Mouse (Mus musculus) large intestine, adult 2 months (tissue): ENCODE measurements at regions not wholly inside any gene's neighbourhood (a gene's known extent, or its start where the extent isn't known, plus 50 kb on each side); places are given as distances from the start of the nearest gene placed in this dataset.

Experiments
- DNase-seq: peaks from one replicate; pipeline ENCODE4 v3.0.0-alpha.2; 2012; ENCODE audit warnings: low read depth, low spot score
- WGBS: fragments of 180-500 bp; shearing (Covaris S2); methylation state at CpG from one replicate; pipeline ENCODE4 v1.1.7; 2018; 5-methylcytosine and 5-hydroxymethylcytosine counted together

DNA sequence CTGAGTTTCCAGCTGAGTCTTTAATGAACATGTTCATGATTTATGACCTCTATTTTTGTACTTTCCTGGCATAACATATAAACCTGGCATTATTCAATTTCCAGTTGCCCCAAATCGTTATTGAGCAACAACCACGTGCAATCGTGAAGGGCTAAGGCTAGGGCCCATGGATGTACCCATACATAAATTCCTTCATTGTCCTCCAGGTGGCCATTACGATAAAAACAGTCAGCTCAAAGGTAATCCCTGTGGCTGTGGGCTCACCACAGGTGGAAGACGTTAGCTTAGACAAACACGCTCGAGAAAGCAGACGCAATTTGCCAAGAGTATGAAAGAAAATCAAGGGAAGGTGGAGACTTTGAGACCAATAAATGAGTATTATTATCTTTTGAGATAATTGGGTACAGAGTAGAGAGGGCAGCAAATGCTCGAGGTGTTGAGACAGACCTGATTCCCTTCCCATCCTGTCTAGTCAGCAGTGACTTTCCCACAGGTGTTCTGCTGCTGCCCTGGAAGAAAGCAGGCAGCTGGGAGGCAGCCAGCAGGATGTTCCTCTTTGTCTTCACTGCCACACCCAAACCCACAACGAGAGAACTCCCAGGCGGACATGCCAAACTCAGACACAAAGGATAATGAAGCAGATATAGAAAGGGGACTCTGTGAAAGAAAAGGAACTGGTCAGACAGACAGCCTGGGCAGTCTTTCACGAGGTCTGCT, 2205.4 kb upstream of the Gm7489 start:
- 46% methylated on average over 12 of the region's 12 CpGs for WGBS
- no peak for DNase-seq

DNA sequence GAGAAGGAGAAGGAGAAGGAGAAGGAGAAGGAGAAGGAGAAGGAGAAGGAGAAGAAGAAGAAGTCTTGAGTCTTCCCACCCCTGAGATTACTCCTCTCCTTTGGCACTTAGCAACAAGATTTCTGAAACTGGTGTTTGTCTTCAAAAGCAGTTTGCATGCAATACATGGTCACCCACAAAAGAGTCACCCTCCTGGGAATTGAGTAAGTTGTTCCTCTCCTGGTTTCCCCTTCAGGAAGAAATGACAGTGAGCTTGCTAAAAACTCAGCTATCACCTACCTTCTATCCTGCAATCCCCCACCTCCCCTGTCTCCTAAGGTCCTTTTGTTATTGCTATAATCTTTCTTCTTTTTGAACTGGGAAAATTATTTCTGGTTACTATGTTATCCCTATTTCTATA, 2204.2 kb upstream of the Gm7489 start:
- no peak for DNase-seq

DNA sequence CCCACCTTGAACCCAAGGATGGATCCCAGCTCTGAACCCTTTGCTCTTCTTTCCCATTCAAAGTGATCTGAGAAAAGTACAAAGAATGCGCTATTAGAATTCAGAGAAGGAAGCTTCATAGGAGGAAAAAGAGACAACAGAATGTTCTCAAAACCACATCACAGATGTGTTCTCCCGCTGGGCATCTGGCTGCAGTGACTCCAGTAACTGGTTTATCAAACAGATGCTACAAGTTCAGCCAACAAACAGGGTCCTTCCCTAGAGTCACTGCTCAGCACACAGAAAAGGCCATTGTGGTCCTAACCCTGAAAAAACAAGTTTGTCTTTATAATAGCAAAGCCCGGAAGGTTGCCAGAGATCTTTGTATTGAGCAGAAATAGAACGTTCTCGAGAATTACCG, 2203.5 kb upstream of the Gm7489 start:
- 86% methylated on average over 6 of the region's 6 CpGs for WGBS

DNA sequence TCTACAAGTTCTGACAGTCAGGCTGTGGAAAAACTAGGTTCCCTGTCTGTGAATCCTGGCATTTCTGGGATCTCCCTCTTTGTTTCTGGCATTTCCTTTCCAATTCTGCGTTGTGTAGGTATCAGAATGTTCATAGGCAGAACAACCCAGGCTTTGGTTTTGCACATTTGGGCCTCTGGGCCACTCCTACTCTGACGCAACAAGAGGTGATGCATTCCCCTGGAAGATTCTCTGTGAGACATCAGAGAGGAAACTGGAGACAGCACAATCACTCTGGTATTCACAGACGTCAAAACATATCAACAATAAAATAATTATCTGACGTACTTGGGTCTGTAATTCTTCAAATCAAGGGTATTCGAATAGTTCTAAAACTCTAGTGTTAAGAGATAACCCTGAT, 2202.4 kb upstream of the Gm7489 start:
- no peak for DNase-seq
- WGBS = 59% methylated on average over 5 of the region's 5 CpGs

More for the DNA sequence above, 2203.5 kb upstream of the Gm7489 start:
- DNase-seq = no peak

DNA sequence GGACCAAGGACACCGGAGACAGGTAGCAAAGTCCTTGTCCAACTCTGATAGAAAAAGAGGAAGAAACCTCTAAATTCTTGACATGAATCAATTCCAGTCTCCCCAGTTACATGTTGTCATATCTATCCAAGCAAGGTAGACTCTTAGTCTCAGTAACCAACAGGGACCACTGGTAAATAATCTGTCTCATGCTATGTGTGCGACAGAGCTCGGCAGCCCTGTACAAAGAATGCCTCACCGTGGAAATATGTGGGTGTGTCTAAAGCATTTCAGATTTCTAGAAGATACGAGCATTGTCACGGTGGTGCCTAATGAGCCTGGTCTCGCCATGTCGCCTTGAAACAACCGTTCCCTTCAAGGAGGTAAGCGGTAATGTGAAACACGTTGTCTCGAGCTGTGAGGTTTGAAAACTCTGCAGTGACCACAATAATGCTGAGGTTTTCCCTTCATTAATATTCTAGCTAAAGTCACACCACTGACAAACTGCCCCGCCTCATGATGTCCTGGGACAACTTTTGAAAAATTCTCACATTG, 2197.6 kb upstream of the Gm7489 start:
- no peak for DNase-seq
- WGBS = 78% methylated on average over 13 of the region's 13 CpGs

DNA sequence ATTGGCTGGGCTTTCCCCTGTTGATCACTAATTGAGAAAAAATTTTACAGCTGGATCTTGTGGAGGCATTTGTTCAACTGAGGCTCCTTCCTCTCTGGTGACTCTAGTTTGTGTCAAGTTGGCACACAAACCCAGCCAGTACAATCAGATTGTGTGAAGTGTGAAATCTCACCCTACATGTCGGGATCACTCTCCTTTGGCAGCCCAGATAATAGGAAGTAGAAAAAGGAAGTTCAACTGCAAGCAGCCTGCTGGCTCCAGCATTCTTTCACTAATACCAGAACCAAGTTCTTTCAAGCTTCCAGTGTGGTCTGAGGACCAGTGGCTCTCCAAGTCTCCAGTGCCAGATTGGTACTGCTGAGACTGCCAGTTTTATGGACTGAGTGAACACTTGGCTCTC, 2195.2 kb upstream of the Gm7489 start:
- WGBS = 67% methylated on average over 1 of the region's 1 CpGs

DNA sequence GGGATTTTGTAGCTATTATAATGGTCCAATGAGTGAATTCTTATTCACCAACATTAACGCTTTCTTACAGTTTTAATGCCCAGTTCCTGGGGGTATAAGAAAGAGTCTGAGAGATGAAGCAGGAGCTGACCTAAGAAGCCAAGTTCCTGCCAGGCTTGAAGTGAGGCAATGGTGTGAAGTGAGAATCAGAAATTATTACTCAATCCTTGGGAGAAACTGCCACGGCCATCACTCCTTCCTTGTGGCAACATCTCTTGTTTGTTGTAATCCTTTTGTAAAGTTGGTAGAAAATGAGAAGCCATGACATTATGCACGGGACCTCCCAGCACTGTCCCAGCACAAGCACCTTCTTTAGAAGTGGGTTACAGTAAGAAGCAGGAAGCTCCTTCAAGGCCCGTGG, 2192.0 kb upstream of the Gm7489 start:
- WGBS = 80% methylated on average over 4 of the region's 4 CpGs
- no peak for DNase-seq

More for the DNA sequence above, 2195.2 kb upstream of the Gm7489 start:
- DNase-seq = no peak

DNA sequence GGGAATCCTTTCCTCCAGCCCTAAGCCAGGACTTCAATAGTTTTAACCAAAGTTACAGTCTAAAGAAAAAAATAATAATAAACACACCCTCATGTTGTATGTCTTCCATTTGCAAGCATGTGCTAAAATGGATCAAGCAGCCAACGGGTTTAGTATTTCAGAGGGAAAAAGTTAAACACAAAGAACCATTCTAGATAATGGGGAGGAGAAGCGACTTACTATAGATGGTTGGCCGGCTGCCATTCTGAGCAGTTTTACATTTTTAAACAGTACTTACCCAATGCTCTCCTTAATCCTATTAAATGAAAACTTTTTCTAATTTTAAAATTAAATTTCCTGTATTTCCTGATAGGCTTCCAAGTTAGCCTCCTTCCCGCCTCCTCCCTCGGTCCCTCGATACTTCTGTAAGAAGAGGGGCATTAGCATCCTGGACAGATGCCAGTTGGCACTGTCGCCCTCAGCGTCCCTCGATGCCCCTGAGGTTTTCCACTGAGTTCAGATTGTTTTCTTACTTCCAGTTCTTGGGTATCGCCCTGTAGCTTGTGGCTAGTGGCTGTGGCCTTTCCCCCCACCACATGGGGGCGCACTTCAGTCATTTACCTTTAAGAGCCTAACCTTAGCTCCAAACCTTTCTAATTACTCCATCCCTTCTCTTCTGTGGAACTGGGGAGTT, 2188.2 kb upstream of the Gm7489 start:
- DNase-seq = peak; percentile 18
- 50% methylated on average over 11 of the region's 11 CpGs for WGBS

DNA sequence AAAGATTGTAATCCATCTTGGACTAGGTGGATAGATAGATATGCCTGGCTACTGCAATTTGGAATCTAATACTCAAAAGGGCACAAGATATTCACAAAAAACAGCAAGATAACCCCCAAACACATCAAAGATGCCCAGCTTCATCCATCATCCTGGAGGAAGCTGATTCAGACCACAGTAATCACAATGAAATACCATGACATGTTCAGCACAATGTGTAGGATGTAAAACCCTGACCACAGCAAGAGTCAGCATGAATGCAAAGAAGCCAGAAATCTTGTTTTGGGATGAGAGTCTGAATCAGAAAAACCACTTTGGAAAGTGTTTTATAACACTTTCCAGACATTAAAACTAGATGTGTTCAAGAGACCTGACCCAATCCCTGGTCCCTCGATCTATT, 2180.5 kb upstream of the Gm7489 start:
- WGBS = 92% methylated on average over 1 of the region's 1 CpGs
- no peak for DNase-seq

DNA sequence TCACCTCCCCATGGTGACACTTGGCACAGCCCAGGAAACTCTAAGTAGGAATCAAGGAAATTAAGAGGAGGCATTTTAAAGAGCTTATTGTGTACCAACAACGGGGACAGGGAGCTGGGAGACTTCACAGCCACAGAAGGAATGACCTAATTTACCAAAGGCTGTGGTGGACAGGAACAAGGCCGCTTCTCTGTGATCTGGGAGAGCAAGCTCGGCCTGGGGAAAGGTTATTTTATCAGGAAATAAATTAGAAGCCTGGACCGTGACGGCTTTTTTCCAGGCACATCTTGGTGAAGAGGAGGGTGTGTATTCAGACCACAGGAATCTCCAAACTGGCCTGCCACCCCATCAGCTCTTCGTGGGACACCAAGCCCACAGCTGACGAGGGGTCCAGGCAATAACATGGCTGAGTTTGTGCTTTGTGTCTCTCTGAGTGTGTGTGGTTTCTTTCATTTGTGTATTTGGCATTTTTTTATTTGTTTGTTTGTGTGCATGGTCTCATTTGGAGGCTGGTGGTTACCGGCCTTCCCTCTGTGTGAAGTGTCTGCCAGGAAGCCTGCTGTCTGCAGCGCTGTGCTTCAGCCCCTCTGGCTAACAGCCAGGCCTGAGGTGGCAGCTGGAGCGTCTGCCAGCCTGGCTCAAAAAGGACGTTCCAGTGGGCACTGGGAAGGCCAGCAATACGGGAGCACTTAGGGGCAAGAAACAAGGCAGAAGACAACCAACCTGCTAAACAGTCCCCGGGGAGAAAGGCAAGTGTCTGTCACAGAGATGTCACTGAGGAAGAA, 2174.6 kb upstream of the Gm7489 start:
- 42% methylated on average over 13 of the region's 13 CpGs for WGBS
- no peak for DNase-seq

DNA sequence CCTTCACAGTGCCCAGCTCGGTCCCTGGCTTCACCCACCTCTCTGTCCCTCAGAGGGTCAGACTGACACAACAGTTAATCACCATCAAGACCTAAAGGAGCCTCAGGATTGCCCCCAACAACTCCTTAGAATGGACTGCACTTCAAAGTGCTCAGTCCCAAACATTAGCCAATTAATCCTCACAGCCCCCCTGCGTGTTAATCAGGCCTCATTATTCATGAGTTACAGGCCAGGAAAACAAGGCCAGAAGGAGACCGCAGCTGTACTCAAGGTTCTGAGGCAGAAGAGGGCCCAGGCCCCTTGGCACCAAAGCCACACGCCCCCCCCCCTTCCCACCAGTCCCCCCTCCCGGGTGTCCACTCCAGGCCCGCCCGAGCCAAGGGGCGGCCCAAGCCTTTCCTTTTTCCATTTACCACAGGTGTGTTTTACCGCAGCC, 2163.8 kb upstream of the Gm7489 start:
- no peak for DNase-seq
- 54% methylated on average over 9 of the region's 9 CpGs for WGBS

DNA sequence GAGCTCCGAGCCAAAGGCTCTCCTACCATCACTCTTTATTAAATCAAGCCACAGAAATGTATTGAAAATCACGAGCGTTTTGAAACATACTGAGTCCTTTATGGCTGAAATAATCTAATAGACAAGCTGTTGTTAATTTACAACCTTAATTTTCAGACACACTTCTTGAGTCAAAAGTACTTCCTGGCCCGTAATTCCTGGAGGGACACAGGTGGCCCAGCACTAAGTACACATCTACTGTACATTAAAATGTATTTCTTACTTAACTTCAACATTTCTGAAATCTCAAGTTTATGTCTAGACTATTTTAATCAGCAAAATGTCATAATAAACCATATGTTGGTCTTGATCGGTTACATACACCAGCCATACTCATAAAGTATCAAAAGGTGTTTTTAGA, 2163.3 kb upstream of the Gm7489 start:
- no peak for DNase-seq
- 73% methylated on average over 5 of the region's 5 CpGs for WGBS

DNA sequence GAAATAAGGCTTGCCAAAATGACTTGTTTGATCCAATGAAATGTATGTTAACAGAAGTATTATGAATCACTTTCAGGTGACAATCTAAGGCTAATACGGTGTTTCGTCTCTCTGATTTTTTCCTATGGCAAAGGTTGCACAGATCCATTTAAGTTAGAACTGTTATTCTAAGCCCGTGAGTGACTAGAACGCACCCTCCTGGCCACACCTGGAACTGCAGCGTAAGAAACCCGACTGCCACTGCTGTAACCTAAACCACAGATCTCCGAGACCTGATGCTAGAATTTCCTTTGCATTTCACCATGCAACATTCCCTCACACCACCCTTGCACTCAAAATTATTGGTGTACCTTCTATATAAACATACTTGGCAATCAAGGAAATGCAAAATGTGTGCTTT, 2160.6 kb upstream of the Gm7489 start:
- 67% methylated on average over 7 of the region's 7 CpGs for WGBS
- DNase-seq = no peak

DNA sequence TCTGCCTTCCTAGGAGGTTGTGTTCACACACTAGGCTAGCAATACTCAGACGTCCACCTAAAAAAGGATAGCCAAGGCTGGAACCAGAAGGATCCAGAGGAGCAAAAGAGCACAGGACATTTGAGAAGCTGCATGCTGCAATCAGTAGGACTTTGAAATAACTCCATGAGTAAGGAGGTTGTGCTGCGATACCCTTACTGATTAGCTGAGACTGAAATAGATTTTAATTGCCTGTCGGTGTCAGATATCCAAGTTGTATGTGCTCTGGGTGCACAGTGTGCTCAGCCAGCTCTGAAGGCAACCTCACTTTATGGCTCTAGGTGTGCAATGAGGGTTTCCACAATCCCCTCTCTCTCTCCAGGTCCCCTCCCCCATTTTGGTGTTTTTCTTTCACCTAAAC, 2159.2 kb upstream of the Gm7489 start:
- 81% methylated on average over 3 of the region's 3 CpGs for WGBS
- no peak for DNase-seq

DNA sequence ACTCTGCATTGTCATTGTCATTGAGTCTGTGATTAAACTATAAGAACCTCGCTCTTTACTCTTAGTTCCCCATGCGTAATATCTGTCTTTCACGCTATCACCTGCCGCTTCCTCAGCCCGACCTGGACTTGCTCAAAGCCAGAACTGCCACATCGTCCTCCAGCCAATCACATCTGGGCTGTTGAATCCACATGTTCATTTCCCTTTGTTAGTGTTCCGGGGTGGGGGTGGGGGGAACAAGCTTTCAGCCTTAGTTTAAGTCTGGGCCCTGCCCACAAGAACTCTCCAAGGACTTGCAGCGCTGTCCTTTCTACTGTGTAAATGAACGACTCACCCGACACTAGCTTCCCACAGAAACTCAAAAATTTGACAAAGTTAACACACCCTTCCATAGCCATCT, 2154.6 kb upstream of the Gm7489 start:
- 86% methylated on average over 10 of the region's 10 CpGs for WGBS
- no peak for DNase-seq

DNA sequence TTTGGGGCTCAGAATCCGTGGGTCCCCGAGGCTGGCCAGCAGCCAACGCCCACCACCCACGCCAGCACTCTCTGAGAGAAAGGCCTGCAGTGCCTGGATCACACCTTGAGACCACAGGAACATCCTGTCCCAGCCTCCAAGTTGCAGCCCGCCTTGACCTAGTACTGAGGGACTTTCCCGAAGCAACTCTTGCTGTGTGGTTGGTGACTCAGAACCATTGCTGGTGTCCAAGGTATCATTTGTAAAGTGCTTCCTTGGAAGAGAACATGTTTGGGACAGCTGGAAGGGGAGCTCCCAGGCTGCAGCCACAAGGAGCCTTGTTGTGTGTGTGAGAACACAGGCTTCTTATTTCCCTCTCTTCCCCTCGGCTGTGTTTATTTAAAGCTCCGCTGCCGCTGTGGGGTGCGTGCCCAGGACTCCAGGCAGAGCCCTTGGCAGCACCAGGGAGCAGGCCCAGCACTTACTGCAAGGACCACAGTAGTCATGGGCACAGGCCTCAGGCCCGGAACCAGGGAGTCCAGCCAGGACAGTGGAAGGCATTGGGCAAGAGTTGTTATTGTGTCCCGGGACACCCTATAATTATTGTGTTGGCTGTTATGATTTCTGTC, 2153.8 kb upstream of the Gm7489 start:
- WGBS = 47% methylated on average over 12 of the region's 12 CpGs
- DNase-seq = no peak

DNA sequence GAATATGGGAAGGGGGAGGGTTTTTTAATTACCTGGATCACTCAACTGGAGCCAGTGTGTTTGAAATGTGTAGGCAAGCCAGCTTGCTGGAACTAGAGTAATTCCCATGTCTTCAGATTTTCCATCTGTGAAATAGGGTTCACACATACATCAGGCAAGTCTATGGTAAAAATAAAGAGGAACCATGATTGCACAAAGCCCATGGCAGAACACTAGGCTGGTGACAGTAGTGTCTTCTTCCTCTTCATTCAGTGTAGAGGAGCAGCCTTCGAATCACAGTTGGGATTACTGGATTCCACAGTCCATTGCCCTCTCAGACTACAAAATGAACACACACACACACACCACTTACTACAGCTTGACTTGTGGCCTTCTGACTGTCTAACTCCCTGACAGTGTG, 2150.5 kb upstream of the Gm7489 start:
- 83% methylated on average over 1 of the region's 1 CpGs for WGBS
- DNase-seq = no peak
